Mouse (Mus musculus): ENCODE data around the gene Nuak2. TPM values are rescaled to one million over a fixed set of nuclear protein-coding genes. Genes with fewer than 3 reads are reported as not detected.
A peak's percentile ranks its signal among the peaks of the same experiment; 100 is the strongest.

Nuak2 gene
- polyA plus RNA-seq, 2 experiments: 1.2 to 2.0 TPM

DNA sequence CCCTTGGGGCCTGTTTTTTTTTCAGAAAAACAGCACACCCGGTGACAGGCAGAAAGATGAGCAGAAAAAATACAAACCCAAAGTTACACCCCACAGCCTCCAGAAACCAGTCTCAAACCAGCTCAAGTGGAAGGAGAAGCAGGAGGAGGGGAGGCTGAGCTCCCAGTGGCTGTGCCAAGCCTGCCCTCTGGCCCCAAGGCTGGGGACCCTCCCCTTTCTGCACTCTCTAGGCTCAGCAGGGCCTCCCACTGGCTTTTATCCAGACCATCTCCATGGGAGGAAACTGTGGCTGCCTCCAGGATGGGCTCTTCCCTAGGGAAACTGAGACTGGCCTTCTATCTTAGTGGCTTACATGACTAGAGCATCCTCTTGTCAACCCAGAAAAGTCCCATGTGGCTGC is 40.9 kb downstream of the Nuak2 start:
- Histone ChIP-seq H3K27me3 (ENCODE audit: control insufficient read depth, insufficient read depth, low read length) (no peaks in the 10 kb centered on the region), H3K9ac (replicated peaks) (no peak overlapping the region), H3K9me3 (ENCODE audit: control insufficient read depth, low read length) (no peaks in the 10 kb centered on the region), H3K4me3 (ENCODE audit: insufficient read depth in 1 of 2, low read depth in 2 of 2, low read length in 2 of 2) (no peak overlapping the region), H3K4me1 (replicated peaks; ENCODE audit: control insufficient read depth in 2 of 2, insufficient read depth in 2 of 2, low read length in 1 of 2) (no peaks in the 10 kb centered on the region), H3K27ac (no peak overlapping the region; the same call in 1 of the 2 replicates), H3K4me2 (ENCODE audit: low read depth) (no peak overlapping the region), H3K36me3 (replicated peaks; ENCODE audit: control insufficient read depth, insufficient read depth, low read depth) (peaks cover 76% of the 10 kb centered on the region)
- ATAC-seq (ENCODE audit: insufficient read depth) (no peak), DNase-seq (ENCODE audit: low read depth in 3 of 3, low spot score in 3 of 3) (no peak)
- TF ChIP-seq CTCF (IDR thresholded peaks at IDR 0.05; ENCODE audit: low read depth): no peak
- no peak for TF ChIP-seq EP300 (IDR thresholded peaks at IDR 0.05; ENCODE audit: low read depth)
- 77% methylated on average over 1 of the region's 1 CpGs for WGBS (ENCODE audit: insufficient replicate concordance)

DNA sequence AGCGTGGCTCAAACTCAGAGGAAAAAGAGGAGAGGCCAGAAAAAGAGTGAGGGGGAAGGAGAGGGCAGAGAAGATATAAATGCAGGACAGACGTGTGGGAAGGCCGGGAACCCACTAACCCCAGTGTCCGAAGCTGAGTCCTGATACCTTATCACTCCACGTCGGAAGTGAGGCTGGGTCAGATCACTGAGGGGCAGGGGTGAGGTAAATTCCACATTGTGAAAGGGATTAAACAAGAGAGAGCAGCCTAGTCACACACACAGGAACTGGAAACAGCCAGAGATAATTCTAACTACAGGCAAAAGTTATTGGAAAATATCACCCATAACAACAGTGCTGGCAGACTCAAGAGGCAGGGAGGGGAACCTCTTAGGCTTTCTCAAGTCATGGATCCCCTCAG is 46.0 kb downstream of the Nuak2 start:
- TF ChIP-seq EP300 (IDR thresholded peaks at IDR 0.05; ENCODE audit: low read depth) (no peak), CTCF (IDR thresholded peaks at IDR 0.05; ENCODE audit: low read depth) (no peak)
- Histone ChIP-seq H3K27me3 (ENCODE audit: control insufficient read depth, insufficient read depth, low read length) (no peaks in the 10 kb centered on the region), H3K9me3 (ENCODE audit: control insufficient read depth, low read length) (no peaks in the 10 kb centered on the region), H3K4me3 (ENCODE audit: insufficient read depth in 1 of 2, low read depth in 2 of 2, low read length in 2 of 2) (no peak overlapping the region), H3K4me1 (replicated peaks; ENCODE audit: control insufficient read depth in 2 of 2, insufficient read depth in 2 of 2, low read length in 1 of 2) (peaks cover 2 to 22% of the 10 kb centered on the region in 2 experiments), H3K4me2 (ENCODE audit: low read depth) (peak overlapping the region; percentile 11; the same call in 1 of the 2 replicates), H3K27ac (no peak overlapping the region), H3K9ac (replicated peaks) (no peak overlapping the region), H3K36me3 (replicated peaks; ENCODE audit: control insufficient read depth, insufficient read depth, low read depth) (peaks cover 98% of the 10 kb centered on the region)
- ATAC-seq (ENCODE audit: insufficient read depth): no peak
- no peak for DNase-seq (ENCODE audit: low read depth in 3 of 3, low spot score in 3 of 3)
- 42% methylated on average over 6 of the region's 6 CpGs for WGBS (ENCODE audit: insufficient replicate concordance)

DNA sequence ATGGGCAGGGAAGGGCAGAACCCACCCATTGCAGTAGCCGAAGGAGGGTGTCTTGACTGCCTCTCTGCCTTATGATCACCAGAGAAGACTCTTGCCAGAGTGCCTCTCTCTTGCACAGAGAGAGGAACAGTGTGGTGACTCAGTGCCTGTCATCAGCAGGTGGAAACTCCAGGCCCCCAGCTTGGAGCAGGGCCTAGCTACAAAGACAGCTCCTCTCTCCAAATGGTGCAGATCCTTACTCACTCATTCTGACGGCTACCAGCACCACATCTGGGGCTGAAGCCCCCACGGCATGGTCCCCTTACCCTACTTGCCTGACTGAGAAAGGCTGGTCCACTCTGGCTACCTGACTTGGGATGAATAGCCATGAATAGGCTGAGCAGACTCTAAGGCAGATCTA is 48.5 kb downstream of the Nuak2 start:
- H3K4me3 ChIP-seq (ENCODE audit: insufficient read depth in 1 of 2, low read depth in 2 of 2, low read length in 2 of 2): peak overlapping the region; percentile 86 to 92
- 86% methylated on average over 3 of the region's 3 CpGs for WGBS (ENCODE audit: insufficient replicate concordance)
- ATAC-seq (ENCODE audit: insufficient read depth): no peak
- peaks cover 13 to 34% of the 10 kb centered on the region in 2 experiments for H3K4me1 ChIP-seq (replicated peaks; ENCODE audit: control insufficient read depth in 2 of 2, insufficient read depth in 2 of 2, low read length in 1 of 2)
- H3K27ac ChIP-seq: peak overlapping the region; percentile 95
- H3K9ac ChIP-seq (replicated peaks): peak overlapping the region; percentile 98; the same call in 1 of the 2 replicates
- no peaks in the 10 kb centered on the region for H3K27me3 ChIP-seq (ENCODE audit: control insufficient read depth, insufficient read depth, low read length)
- DNase-seq (ENCODE audit: low read depth in 3 of 3, low spot score in 3 of 3): no peak
- TF ChIP-seq EP300 (IDR thresholded peaks at IDR 0.05; ENCODE audit: low read depth): no peak
- no peak for TF ChIP-seq CTCF (IDR thresholded peaks at IDR 0.05; ENCODE audit: low read depth)
- H3K9me3 ChIP-seq (ENCODE audit: control insufficient read depth, low read length): no peaks in the 10 kb centered on the region
- peaks cover 79% of the 10 kb centered on the region for H3K36me3 ChIP-seq (replicated peaks; ENCODE audit: control insufficient read depth, insufficient read depth, low read depth)
- H3K4me2 ChIP-seq (ENCODE audit: low read depth): peak overlapping the region; percentile 83

DNA sequence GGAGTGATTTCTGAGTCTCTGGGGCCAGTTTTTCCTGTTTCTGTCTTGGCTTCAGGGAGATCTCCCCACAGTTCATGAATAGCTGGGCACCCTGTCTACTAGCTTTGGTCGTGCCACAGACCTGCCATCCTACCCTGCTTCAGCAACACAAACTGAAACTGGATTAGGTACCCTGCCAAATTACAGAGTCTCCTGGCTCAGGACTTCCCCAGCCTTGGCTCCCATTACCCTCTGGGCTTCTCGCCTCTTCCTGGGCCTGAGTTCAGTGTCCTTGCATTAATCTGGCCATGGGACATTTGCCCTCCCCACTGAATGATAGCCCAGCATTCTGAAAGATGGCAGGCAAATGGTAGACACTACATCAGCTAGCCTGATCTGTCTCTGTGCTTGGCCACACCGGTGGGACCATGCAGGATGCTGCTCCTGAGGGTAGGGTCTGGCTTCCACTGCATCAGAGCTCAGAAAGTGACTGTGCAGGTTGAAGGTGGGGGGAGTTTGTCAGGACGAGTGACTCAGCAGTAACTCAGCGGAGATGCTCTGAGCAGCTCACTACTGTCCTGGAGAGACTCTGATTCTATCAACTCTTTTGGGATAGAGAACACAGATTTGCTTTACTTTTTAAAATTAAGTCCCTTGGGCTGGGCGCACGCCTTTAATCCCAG is 49.1 kb downstream of the Nuak2 start:
- H3K9me3 ChIP-seq (ENCODE audit: control insufficient read depth, low read length): no peaks in the 10 kb centered on the region
- peak overlapping the region; percentile 83 for H3K4me2 ChIP-seq (ENCODE audit: low read depth)
- H3K36me3 ChIP-seq (replicated peaks; ENCODE audit: control insufficient read depth, insufficient read depth, low read depth): peaks cover 73% of the 10 kb centered on the region
- no peaks in the 10 kb centered on the region for H3K27me3 ChIP-seq (ENCODE audit: control insufficient read depth, insufficient read depth, low read length)
- ATAC-seq (ENCODE audit: insufficient read depth) (no peak), DNase-seq (ENCODE audit: low read depth in 3 of 3, low spot score in 3 of 3) (no peak)
- H3K27ac ChIP-seq: peak overlapping the region; percentile 95
- TF ChIP-seq EP300 (IDR thresholded peaks at IDR 0.05; ENCODE audit: low read depth): peak; percentile 7; the same call in 1 of the 2 replicates
- no peak for TF ChIP-seq CTCF (IDR thresholded peaks at IDR 0.05; ENCODE audit: low read depth)
- WGBS (ENCODE audit: insufficient replicate concordance): 74% methylated on average over 7 of the region's 7 CpGs
- peak overlapping the region; percentile 98 for H3K9ac ChIP-seq (replicated peaks)
- peak overlapping the region; percentile 86 to 92 for H3K4me3 ChIP-seq (ENCODE audit: insufficient read depth in 1 of 2, low read depth in 2 of 2, low read length in 2 of 2)
- H3K4me1 ChIP-seq (replicated peaks; ENCODE audit: control insufficient read depth in 2 of 2, insufficient read depth in 2 of 2, low read length in 1 of 2): peaks cover 16 to 40% of the 10 kb centered on the region in 2 experiments

DNA sequence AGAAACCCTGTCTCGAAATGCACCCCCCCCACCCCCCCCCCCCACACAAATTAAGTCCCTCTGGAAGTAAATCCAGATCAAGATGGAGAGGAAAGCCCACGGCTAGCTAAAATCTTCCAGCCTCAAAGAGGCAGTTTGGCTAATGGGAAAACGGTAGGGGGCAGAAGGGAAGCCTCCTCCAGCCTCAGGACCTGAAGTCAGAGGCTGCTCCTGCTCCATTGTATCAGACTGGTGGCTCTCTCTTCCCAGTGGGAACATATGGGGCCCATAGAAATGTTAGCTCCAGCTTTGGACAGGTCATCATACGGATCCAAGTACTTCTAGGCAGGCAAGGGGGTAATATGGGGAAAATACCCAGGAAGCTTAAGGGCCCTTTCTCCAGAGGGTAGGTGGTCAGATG is 49.7 kb downstream of the Nuak2 start:
- peaks cover 69% of the 10 kb centered on the region for H3K36me3 ChIP-seq (replicated peaks; ENCODE audit: control insufficient read depth, insufficient read depth, low read depth)
- 67% methylated on average over 4 of the region's 4 CpGs for WGBS (ENCODE audit: insufficient replicate concordance)
- peak overlapping the region; percentile 98 for H3K9ac ChIP-seq (replicated peaks)
- peak overlapping the region; percentile 86 to 92 for H3K4me3 ChIP-seq (ENCODE audit: insufficient read depth in 1 of 2, low read depth in 2 of 2, low read length in 2 of 2)
- ATAC-seq (ENCODE audit: insufficient read depth): no peak
- H3K27ac ChIP-seq: peak overlapping the region; percentile 95; the same call in 1 of the 2 replicates
- H3K4me2 ChIP-seq (ENCODE audit: low read depth): peak overlapping the region; percentile 83
- H3K4me1 ChIP-seq (replicated peaks; ENCODE audit: control insufficient read depth in 2 of 2, insufficient read depth in 2 of 2, low read length in 1 of 2): peaks cover 16 to 44% of the 10 kb centered on the region in 2 experiments
- DNase-seq (ENCODE audit: low read depth in 3 of 3, low spot score in 3 of 3): no peak
- no peaks in the 10 kb centered on the region for H3K9me3 ChIP-seq (ENCODE audit: control insufficient read depth, low read length)
- no peak for TF ChIP-seq EP300 (IDR thresholded peaks at IDR 0.05; ENCODE audit: low read depth)
- no peak for TF ChIP-seq CTCF (IDR thresholded peaks at IDR 0.05; ENCODE audit: low read depth)
- no peaks in the 10 kb centered on the region for H3K27me3 ChIP-seq (ENCODE audit: control insufficient read depth, insufficient read depth, low read length)
